Mouse (Mus musculus) olfactory bulb, adult 2 months (tissue): ENCODE data around the gene Cd37.

Experiments
- CTCF ChIP-seq: fragments of 200-500 bp; IDR thresholded peaks from 2 replicates; pipeline ENCODE4 v1.5.1; 2012; ENCODE audit warnings: low read depth, mild to moderate bottlenecking, low read length, moderate library complexity; ENCODE audit not compliant: insufficient read depth
- POLR2A ChIP-seq: fragments of 200-500 bp; IDR thresholded peaks from 2 replicates; pipeline ENCODE4 v1.6.1; 2012; ENCODE audit warnings: mild to moderate bottlenecking, low read depth, low read length, moderate library complexity; ENCODE audit not compliant: insufficient read depth

DNA sequence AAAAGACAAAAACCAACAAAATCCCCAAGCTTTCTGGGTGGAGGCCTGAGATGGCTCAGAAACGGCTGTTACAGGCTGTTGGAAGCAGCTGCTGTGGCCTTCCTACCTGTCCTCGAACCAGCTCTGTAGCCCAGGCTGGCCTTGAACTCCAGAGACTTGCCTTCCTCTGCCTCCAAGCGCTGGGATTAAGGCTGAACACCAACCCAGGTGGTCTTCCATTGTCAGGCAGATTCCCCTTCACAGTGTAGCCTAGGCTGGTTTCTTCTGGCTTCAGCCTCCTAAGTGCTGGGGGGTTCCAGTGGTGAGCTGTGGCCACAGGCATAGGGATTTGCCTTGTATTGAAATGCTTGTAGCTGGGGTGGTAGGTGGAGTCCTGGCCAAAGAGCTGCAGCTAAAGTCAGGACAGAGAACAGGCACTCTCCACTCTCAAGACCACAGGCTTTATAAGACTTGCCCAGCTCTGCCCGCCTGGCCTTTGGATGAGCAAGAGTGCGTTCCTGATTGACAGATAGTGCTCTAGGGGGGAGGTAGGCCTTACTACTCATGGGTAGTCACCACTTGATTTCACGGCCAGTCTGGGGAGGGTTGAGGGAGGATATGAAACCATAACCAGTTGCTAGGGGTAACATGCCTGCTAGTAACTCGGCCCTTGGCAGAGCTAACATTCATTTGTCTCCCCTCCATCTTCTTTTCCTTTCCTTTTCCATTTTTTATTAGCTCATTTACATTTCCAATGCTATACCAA, 9.3 kb downstream of the Cd37 start:
- TF ChIP-seq POLR2A = no peak
- TF ChIP-seq CTCF = no peak
